In genomic region chr8:126784604-126785003, GRCm38 (mm10) we compare ENCODE assay signal across 17 mouse cellular contexts.
"Had no signal": no experiment of that assay in that cellular context is flagged by ENCODE, and none has a peak within 500 bp of the region (broad histone marks: within the 10 kb centered on the region; RNA-seq: fewer than 3 reads in every experiment).

No protein-coding gene starts in this region.

- H3K9me3 ChIP-seq: stomach, embryonic 15.5 days had no signal

- H3K36me3 ChIP-seq: midbrain, embryonic 10.5 days; midbrain, embryonic 13.5 days; neural tube, embryonic 13.5 days; stomach, embryonic 15.5 days had no signal

- DNase-seq: kidney, postnatal 14 days; layer of hippocampus, adult 9-11 months; liver, postnatal 0 days; lung, embryonic 14.5 days; right cerebral cortex, postnatal 25 days; spleen, adult 18-20 months; thymus, postnatal 25 days had no signal

- ATAC-seq: liver, postnatal 0 days; midbrain, embryonic 13.5 days; midbrain, embryonic 16.5 days had no signal

- H3K9ac ChIP-seq: liver, embryonic 14.5 days; liver, postnatal 0 days; lung, embryonic 14.5 days; midbrain, embryonic 13.5 days; neural tube, embryonic 13.5 days; stomach, embryonic 15.5 days had no signal

- H3K27me3 ChIP-seq: midbrain, embryonic 13.5 days; neural tube, embryonic 13.5 days; stomach, embryonic 15.5 days had no signal

- H3K27ac ChIP-seq: layer of hippocampus, adult 2 months; liver, embryonic 14.5 days; midbrain, embryonic 10.5 days; midbrain, embryonic 13.5 days; neural tube, embryonic 13.5 days; stomach, embryonic 15.5 days had no signal

- H3K4me3 ChIP-seq: layer of hippocampus, adult 2 months; megakaryocyte, embryonic 14.5 days; midbrain, embryonic 10.5 days; midbrain, embryonic 13.5 days; myocyte; neural tube, embryonic 13.5 days; stomach, embryonic 15.5 days had no signal

- H3K4me2 ChIP-seq: liver, embryonic 11.5 days; lung, embryonic 14.5 days; midbrain, embryonic 13.5 days; neural tube, embryonic 13.5 days; stomach, embryonic 15.5 days had no signal

- H3K4me1 ChIP-seq: midbrain, embryonic 10.5 days; midbrain, embryonic 13.5 days had no signal
